Mouse (Mus musculus): Measurements from ENCODE around the gene Fgf23. TPM values are rescaled to one million over a fixed set of nuclear protein-coding genes. Genes with fewer than 3 reads are reported as not detected.

Fgf23 gene
- polyA plus RNA-seq, 1 experiment from 2014 or later: not detected

GRCm38 (mm10) chr6:127094565-127094964 is 21.9 kb downstream of the Fgf23 start:
- no peak overlapping the region for H3K4me2 ChIP-seq (ENCODE audit: low read depth, low read length)
- H3K4me3 ChIP-seq (ENCODE audit: low read depth, low read length): no peak overlapping the region
- H3K27ac ChIP-seq (ENCODE audit: low read depth): no peak overlapping the region
- no peak overlapping the region for H3K9ac ChIP-seq (replicated peaks)
- no peaks in the 10 kb centered on the region for H3K4me1 ChIP-seq (ENCODE audit: insufficient read depth)
- ATAC-seq (no peak), DNase-seq (no peak)
- TF ChIP-seq EP300 (IDR thresholded peaks at IDR 0.05; ENCODE audit: low read depth): no peak
- peak; percentile 49 for TF ChIP-seq CTCF (IDR thresholded peaks at IDR 0.05; ENCODE audit: low read depth)
- WGBS (ENCODE audit: insufficient replicate concordance): 63% methylated on average over 7 of the region's 7 CpGs
- no peaks in the 10 kb centered on the region for H3K27me3 ChIP-seq (ENCODE audit: insufficient read depth, low read length)
- peaks cover 7% of the 10 kb centered on the region; the same call in 1 of the 2 replicates for H3K36me3 ChIP-seq (replicated peaks; ENCODE audit: insufficient read depth, low read length)
- H3K9me3 ChIP-seq (ENCODE audit: low read length): no peaks in the 10 kb centered on the region

GRCm38 (mm10) chr6:127103506-127104275 is 31.0 kb downstream of the Fgf23 start:
- Histone ChIP-seq H3K27me3 (ENCODE audit: insufficient read depth, low read length) (no peaks in the 10 kb centered on the region), H3K27ac (ENCODE audit: low read depth) (no peak overlapping the region), H3K4me2 (ENCODE audit: low read depth, low read length) (no peak overlapping the region), H3K9ac (replicated peaks) (no peak overlapping the region), H3K9me3 (ENCODE audit: low read length) (no peaks in the 10 kb centered on the region), H3K36me3 (replicated peaks; ENCODE audit: insufficient read depth, low read length) (no peaks in the 10 kb centered on the region), H3K4me3 (ENCODE audit: low read depth, low read length) (no peak overlapping the region), H3K4me1 (ENCODE audit: insufficient read depth) (peaks cover 2% of the 10 kb centered on the region; the same call in 1 of the 2 replicates)
- WGBS (ENCODE audit: insufficient replicate concordance): 84% methylated on average over 6 of the region's 6 CpGs
- ATAC-seq (no peak), DNase-seq (no peak)
- no peak for TF ChIP-seq EP300 (IDR thresholded peaks at IDR 0.05; ENCODE audit: low read depth)
- no peak for TF ChIP-seq CTCF (IDR thresholded peaks at IDR 0.05; ENCODE audit: low read depth)

- no peak overlapping the region for H3K9ac ChIP-seq (replicated peaks)
- H3K4me1 ChIP-seq (ENCODE audit: insufficient read depth): peaks cover 6% of the 10 kb centered on the region; the same call in 1 of the 2 replicates
- 69% methylated on average over 7 of the region's 7 CpGs for WGBS (ENCODE audit: insufficient replicate concordance)
- no peak for DNase-seq
- no peak overlapping the region for H3K27ac ChIP-seq (ENCODE audit: low read depth)
- H3K36me3 ChIP-seq (replicated peaks; ENCODE audit: insufficient read depth, low read length): no peaks in the 10 kb centered on the region
- no peaks in the 10 kb centered on the region for H3K9me3 ChIP-seq (ENCODE audit: low read length)
- no peak overlapping the region for H3K4me3 ChIP-seq (ENCODE audit: low read depth, low read length)
- no peaks in the 10 kb centered on the region for H3K27me3 ChIP-seq (ENCODE audit: insufficient read depth, low read length)
- no peak overlapping the region for H3K4me2 ChIP-seq (ENCODE audit: low read depth, low read length)
- no peak for ATAC-seq
- TF ChIP-seq CTCF (IDR thresholded peaks at IDR 0.05; ENCODE audit: low read depth) (no peak), EP300 (IDR thresholded peaks at IDR 0.05; ENCODE audit: low read depth) (no peak)
Measured at GRCm38 (mm10) chr6:127104396-127105029, 31.8 kb downstream of the Fgf23 start.

- DNase-seq (peak; percentile 55), ATAC-seq (no peak)
- no peak overlapping the region for H3K4me3 ChIP-seq (ENCODE audit: low read depth, low read length)
- TF ChIP-seq CTCF (IDR thresholded peaks at IDR 0.05; ENCODE audit: low read depth) (peak; percentile 69), EP300 (IDR thresholded peaks at IDR 0.05; ENCODE audit: low read depth) (no peak)
- no peaks in the 10 kb centered on the region for H3K9me3 ChIP-seq (ENCODE audit: low read length)
- no peak overlapping the region for H3K4me2 ChIP-seq (ENCODE audit: low read depth, low read length)
- no peak overlapping the region for H3K9ac ChIP-seq (replicated peaks)
- peaks cover 6% of the 10 kb centered on the region; the same call in 1 of the 2 replicates for H3K4me1 ChIP-seq (ENCODE audit: insufficient read depth)
- WGBS (ENCODE audit: insufficient replicate concordance): 64% methylated on average over 6 of the region's 6 CpGs
- H3K27me3 ChIP-seq (ENCODE audit: insufficient read depth, low read length): no peaks in the 10 kb centered on the region
- no peaks in the 10 kb centered on the region for H3K36me3 ChIP-seq (replicated peaks; ENCODE audit: insufficient read depth, low read length)
- no peak overlapping the region for H3K27ac ChIP-seq (ENCODE audit: low read depth)
Measured at GRCm38 (mm10) chr6:127105107-127105506, 32.4 kb downstream of the Fgf23 start.

- Histone ChIP-seq H3K36me3 (replicated peaks; ENCODE audit: insufficient read depth, low read length) (no peaks in the 10 kb centered on the region), H3K9ac (replicated peaks) (no peak overlapping the region), H3K27me3 (ENCODE audit: insufficient read depth, low read length) (no peaks in the 10 kb centered on the region), H3K9me3 (ENCODE audit: low read length) (no peaks in the 10 kb centered on the region), H3K4me1 (ENCODE audit: insufficient read depth) (peaks cover 6% of the 10 kb centered on the region; the same call in 1 of the 2 replicates), H3K4me2 (ENCODE audit: low read depth, low read length) (no peak overlapping the region), H3K4me3 (ENCODE audit: low read depth, low read length) (no peak overlapping the region), H3K27ac (ENCODE audit: low read depth) (no peak overlapping the region)
- 86% methylated on average over 5 of the region's 5 CpGs for WGBS (ENCODE audit: insufficient replicate concordance)
- no peak for DNase-seq
- TF ChIP-seq EP300 (IDR thresholded peaks at IDR 0.05; ENCODE audit: low read depth) (no peak), CTCF (IDR thresholded peaks at IDR 0.05; ENCODE audit: low read depth) (no peak)
- ATAC-seq: no peak
Measured at GRCm38 (mm10) chr6:127106189-127106588, 33.5 kb downstream of the Fgf23 start.

- no peak overlapping the region for H3K4me2 ChIP-seq (ENCODE audit: low read depth, low read length)
- DNase-seq: no peak
- H3K36me3 ChIP-seq (replicated peaks; ENCODE audit: insufficient read depth, low read length): no peaks in the 10 kb centered on the region
- H3K9ac ChIP-seq (replicated peaks): no peak overlapping the region
- peaks cover 6% of the 10 kb centered on the region; the same call in 1 of the 2 replicates for H3K4me1 ChIP-seq (ENCODE audit: insufficient read depth)
- H3K27ac ChIP-seq (ENCODE audit: low read depth): no peak overlapping the region
- no peaks in the 10 kb centered on the region for H3K27me3 ChIP-seq (ENCODE audit: insufficient read depth, low read length)
- TF ChIP-seq EP300 (IDR thresholded peaks at IDR 0.05; ENCODE audit: low read depth) (no peak), CTCF (IDR thresholded peaks at IDR 0.05; ENCODE audit: low read depth) (no peak)
- H3K9me3 ChIP-seq (ENCODE audit: low read length): no peaks in the 10 kb centered on the region
- 68% methylated on average over 5 of the region's 5 CpGs for WGBS (ENCODE audit: insufficient replicate concordance)
- no peak for ATAC-seq
- H3K4me3 ChIP-seq (ENCODE audit: low read depth, low read length): no peak overlapping the region
Measured at GRCm38 (mm10) chr6:127106726-127107125, 34.0 kb downstream of the Fgf23 start.
